9 mouse cellular contexts compared by ENCODE assay signal in the genomic region with DNA sequence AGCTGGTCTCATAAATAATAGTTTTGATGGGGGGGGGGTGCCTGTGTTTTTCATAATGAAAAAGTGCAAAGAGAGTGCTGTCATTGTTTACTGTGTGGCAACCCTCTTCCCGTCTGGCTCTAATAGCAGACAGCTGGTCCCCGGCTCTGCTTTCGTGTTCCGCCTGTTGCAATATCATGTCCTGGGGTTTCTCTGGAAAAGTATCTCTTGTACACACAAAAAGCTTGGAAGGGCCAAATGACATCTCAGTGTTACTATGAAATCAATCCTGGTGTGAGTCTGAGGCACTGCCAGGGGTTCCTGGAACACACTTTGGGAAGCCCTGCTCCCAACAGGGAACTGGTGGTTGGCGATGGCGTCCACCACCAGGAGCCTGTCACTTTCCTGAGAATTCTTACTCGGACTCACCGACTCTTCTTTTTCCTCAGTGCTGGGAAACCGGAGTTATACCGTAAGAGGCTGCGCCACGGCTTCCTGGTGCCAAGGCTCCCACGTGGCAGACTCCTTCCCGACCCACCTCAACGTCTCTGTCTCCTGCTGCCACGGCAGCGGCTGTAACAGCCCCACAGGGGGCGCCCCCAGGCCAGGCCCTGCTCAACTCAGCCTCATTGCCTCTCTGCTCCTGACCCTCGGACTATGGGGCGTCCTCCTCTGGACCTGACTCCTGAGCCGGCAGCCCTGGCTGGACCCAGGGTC. TPM values are rescaled to one million over a fixed set of nuclear protein-coding genes. Genes with fewer than 3 reads are reported as not detected.
DNase-seq lines count a peak whose midpoint lies in the region; ATAC-seq lines count a peak whose summit lies in the region.
"Had no signal": no experiment of that assay in that cellular context is flagged by ENCODE, and none has a peak within 500 bp of the region (broad histone marks: within the 10 kb centered on the region; RNA-seq: fewer than 3 reads in every experiment).

No protein-coding gene starts in this region.

- no peaks in the 10 kb centered on the region for H3K27me3 ChIP-seq in midbrain, embryonic 11.5 days (ENCODE audit: control insufficient read depth, insufficient read depth, low read length)
- no peaks in the 10 kb centered on the region for H3K27me3 ChIP-seq in midbrain, embryonic 13.5 days
- H3K27me3 ChIP-seq in neural tube, embryonic 15.5 days (replicated peaks) = no peaks in the 10 kb centered on the region

- ATAC-seq in midbrain, embryonic 11.5 days (ENCODE audit: low FRiP score) = no peak
- ATAC-seq in midbrain, embryonic 13.5 days = no peak
- no peak for ATAC-seq in neural tube, embryonic 15.5 days (ENCODE audit: low FRiP score)
- ATAC-seq in activated CD4-positive, CD25-positive, alpha-beta regulatory T cell, adult 4 months = no peak

- no peak overlapping the region for H3K9ac ChIP-seq in midbrain, embryonic 11.5 days (ENCODE audit: low read length)
- no peak overlapping the region for H3K9ac ChIP-seq in midbrain, embryonic 13.5 days (replicated peaks)
- no peak overlapping the region for H3K9ac ChIP-seq in neural tube, embryonic 15.5 days (replicated peaks)
- H3K9ac ChIP-seq: heart, embryonic 13.5 days had no signal

- peak; percentile 10 for DNase-seq in gastrocnemius, adult 18-20 months (ENCODE audit: low spot score)
- no peak for DNase-seq in gastrocnemius, adult 8-10 months (ENCODE audit: low spot score in 2 of 2)
- DNase-seq in midbrain, embryonic 11.5 days (ENCODE audit: low spot score, missing footprints) = peak; percentile 82
- peak; percentile 29 for DNase-seq in kidney, postnatal 14 days
- no peak for DNase-seq in adrenal gland, postnatal 4 days (ENCODE audit: low spot score in 2 of 2)

- H3K36me3 ChIP-seq in midbrain, embryonic 11.5 days (ENCODE audit: control insufficient read depth, insufficient read depth, low read length) = no peaks in the 10 kb centered on the region
- no peaks in the 10 kb centered on the region for H3K36me3 ChIP-seq in midbrain, embryonic 13.5 days
- no peaks in the 10 kb centered on the region for H3K36me3 ChIP-seq in neural tube, embryonic 15.5 days

- no peaks in the 10 kb centered on the region for H3K4me1 ChIP-seq in midbrain, embryonic 11.5 days (ENCODE audit: control insufficient read depth, insufficient read depth, low read length)
- peaks cover 19% of the 10 kb centered on the region for H3K4me1 ChIP-seq in midbrain, embryonic 13.5 days (replicated peaks)
- H3K4me1 ChIP-seq in neural tube, embryonic 15.5 days = peaks cover 16% of the 10 kb centered on the region
- H3K4me1 ChIP-seq: heart, embryonic 13.5 days had no signal

- no peak overlapping the region for H3K4me3 ChIP-seq in midbrain, embryonic 11.5 days (ENCODE audit: low read depth, low read length)
- no peak overlapping the region for H3K4me3 ChIP-seq in midbrain, embryonic 13.5 days (replicated peaks)
- H3K4me3 ChIP-seq in neural tube, embryonic 15.5 days (replicated peaks) = no peak overlapping the region
- H3K4me3 ChIP-seq: heart, embryonic 13.5 days had no signal

- H3K9me3 ChIP-seq in midbrain, embryonic 11.5 days (ENCODE audit: control insufficient read depth, low read length) = no peaks in the 10 kb centered on the region
- no peaks in the 10 kb centered on the region; the same call in 1 of the 2 replicates for H3K9me3 ChIP-seq in midbrain, embryonic 13.5 days
- H3K9me3 ChIP-seq in neural tube, embryonic 15.5 days (replicated peaks) = no peaks in the 10 kb centered on the region
- H3K9me3 ChIP-seq: heart, embryonic 13.5 days had no signal

- 37% methylated on average over 21 of the region's 21 CpGs for WGBS in midbrain, embryonic 11.5 days
- 36% methylated on average over 21 of the region's 21 CpGs for WGBS in midbrain, embryonic 13.5 days
- WGBS in neural tube, embryonic 15.5 days = 30% methylated on average over 21 of the region's 21 CpGs

- H3K27ac ChIP-seq in midbrain, embryonic 11.5 days (ENCODE audit: low read depth, low read length) = no peak overlapping the region
- no peak overlapping the region for H3K27ac ChIP-seq in midbrain, embryonic 13.5 days
- H3K27ac ChIP-seq in neural tube, embryonic 15.5 days (replicated peaks) = no peak overlapping the region
- H3K27ac ChIP-seq: heart, embryonic 13.5 days had no signal

- H3K4me2 ChIP-seq in midbrain, embryonic 11.5 days = no peak overlapping the region
- no peak overlapping the region for H3K4me2 ChIP-seq in midbrain, embryonic 13.5 days (replicated peaks)
- H3K4me2 ChIP-seq in neural tube, embryonic 15.5 days = peak overlapping the region; percentile 4; the same call in 1 of the 2 replicates
- H3K4me2 ChIP-seq: heart, embryonic 13.5 days had no signal

RNA-seq across cellular contexts. Expression of gene Cadm4, which starts 6.9 kb away (rescaled TPM):
- 1 to 10 TPM; 2.3 to 3.4 TPM for total RNA-seq in gastrocnemius, adult 18-20 months (2021)
- 1 to 10 TPM in 3 of 4 experiments, under 1 TPM in 1; 0.87 to 3.6 (median 1.8) TPM for total RNA-seq in gastrocnemius, adult 8-10 months (2022)
- 6.6 and 6.7 TPM in 2 replicates for polyA plus RNA-seq in midbrain, embryonic 11.5 days (2014; fragmentation: Nextera tagmentation; extraction: Ambion mirVana)
- 52.4 and 67.8 TPM in 2 replicates for polyA plus RNA-seq in midbrain, embryonic 13.5 days (2015; fragmentation: Nextera tagmentation; extraction: Ambion mirVana)
- polyA plus RNA-seq in neural tube, embryonic 15.5 days (2015; fragmentation: Nextera tagmentation; extraction: Ambion mirVana) = 67.2 and 90.6 TPM in 2 replicates
- not detected for polyA plus RNA-seq in activated CD4-positive, CD25-positive, alpha-beta regulatory T cell, adult 4 months (2017; shearing (Covaris generic))
- total RNA-seq in adrenal gland, postnatal 4 days (2021) = 10 to 100 TPM; 12.6 to 17.7 TPM

RNA-seq across cellular contexts. Expression of gene Plaur, which starts 12.7 kb away (rescaled TPM):
- total RNA-seq in gastrocnemius, adult 18-20 months (2021) = 1 to 10 TPM in 1 of 2 experiments, under 1 TPM in 1; 0.87 to 1.4 TPM
- total RNA-seq in gastrocnemius, adult 8-10 months (2022) = under 1 TPM; 0.41 to 0.92 (median 0.63) TPM
- 0.86 and 1.4 TPM in 2 replicates for polyA plus RNA-seq in midbrain, embryonic 11.5 days (2014; fragmentation: Nextera tagmentation; extraction: Ambion mirVana)
- 1.0 and 1.2 TPM in 2 replicates for polyA plus RNA-seq in midbrain, embryonic 13.5 days (2015; fragmentation: Nextera tagmentation; extraction: Ambion mirVana)
- 1.7 and 4.6 TPM in 2 replicates for polyA plus RNA-seq in neural tube, embryonic 15.5 days (2015; fragmentation: Nextera tagmentation; extraction: Ambion mirVana)
- polyA plus RNA-seq in activated CD4-positive, CD25-positive, alpha-beta regulatory T cell, adult 4 months (2017; shearing (Covaris generic)) = 1 to 10 TPM; 1.1 to 1.5 TPM
- total RNA-seq in adrenal gland, postnatal 4 days (2021) = 10 to 100 TPM; 11.9 to 13.1 TPM

RNA-seq across cellular contexts. Expression of gene Irgc1, which starts 22.9 kb away (rescaled TPM):
- total RNA-seq in gastrocnemius, adult 18-20 months (2021) = not detected
- not detected for total RNA-seq in gastrocnemius, adult 8-10 months (2022)
- polyA plus RNA-seq in midbrain, embryonic 11.5 days (2014; fragmentation: Nextera tagmentation; extraction: Ambion mirVana) = not detected in 2 replicates
- not detected in 2 replicates for polyA plus RNA-seq in midbrain, embryonic 13.5 days (2015; fragmentation: Nextera tagmentation; extraction: Ambion mirVana)
- not detected in 2 replicates for polyA plus RNA-seq in neural tube, embryonic 15.5 days (2015; fragmentation: Nextera tagmentation; extraction: Ambion mirVana)
- not detected for polyA plus RNA-seq in activated CD4-positive, CD25-positive, alpha-beta regulatory T cell, adult 4 months (2017; shearing (Covaris generic))
- not detected for total RNA-seq in adrenal gland, postnatal 4 days (2021)
- polyA plus RNA-seq: heart, embryonic 13.5 days had no signal

RNA-seq across cellular contexts. Expression of gene Zfp428, which starts 31.8 kb away (rescaled TPM):
- total RNA-seq in gastrocnemius, adult 18-20 months (2021) = 1 to 10 TPM; 4.1 to 4.5 TPM
- total RNA-seq in gastrocnemius, adult 8-10 months (2022) = 1 to 10 TPM; 2.5 to 5.2 (median 4.0) TPM
- 83.8 and 83.9 TPM in 2 replicates for polyA plus RNA-seq in midbrain, embryonic 11.5 days (2014; fragmentation: Nextera tagmentation; extraction: Ambion mirVana)
- polyA plus RNA-seq in midbrain, embryonic 13.5 days (2015; fragmentation: Nextera tagmentation; extraction: Ambion mirVana) = 234 and 261 TPM in 2 replicates
- polyA plus RNA-seq in neural tube, embryonic 15.5 days (2015; fragmentation: Nextera tagmentation; extraction: Ambion mirVana) = 215 and 282 TPM in 2 replicates
- not detected for polyA plus RNA-seq in activated CD4-positive, CD25-positive, alpha-beta regulatory T cell, adult 4 months (2017; shearing (Covaris generic))
- 10 to 100 TPM; 11.1 to 16.2 TPM for total RNA-seq in adrenal gland, postnatal 4 days (2021)

RNA-seq across cellular contexts. Expression of gene AC161166.1, which starts 37.3 kb away (rescaled TPM):
- total RNA-seq in gastrocnemius, adult 18-20 months (2021) = not detected
- total RNA-seq in gastrocnemius, adult 8-10 months (2022) = not detected
- polyA plus RNA-seq in midbrain, embryonic 11.5 days (2014; fragmentation: Nextera tagmentation; extraction: Ambion mirVana) = 0.55 and 0.59 TPM in 2 replicates
- 1.2 and 1.9 TPM in 2 replicates for polyA plus RNA-seq in midbrain, embryonic 13.5 days (2015; fragmentation: Nextera tagmentation; extraction: Ambion mirVana)
- polyA plus RNA-seq in neural tube, embryonic 15.5 days (2015; fragmentation: Nextera tagmentation; extraction: Ambion mirVana) = 0.98 and 1.2 TPM in 2 replicates
- under 1 TPM in 1 of 2 experiments, not detected in 1; 0.17 TPM for polyA plus RNA-seq in activated CD4-positive, CD25-positive, alpha-beta regulatory T cell, adult 4 months (2017; shearing (Covaris generic))
- not detected for total RNA-seq in adrenal gland, postnatal 4 days (2021)

Comparison
In these comparisons a context has a peak if more than half of its experiments do, and no peak if none do; other contexts are left out.
1. DNase-seq: peak in gastrocnemius, adult 18-20 months (single experiment), midbrain, embryonic 11.5 days (single experiment) and kidney, postnatal 14 days (single experiment); none in gastrocnemius, adult 8-10 months (0 of 2) and adrenal gland, postnatal 4 days (0 of 2).